Mouse (Mus musculus): Measurements from ENCODE around the gene Tmem117.

Tmem117 gene

DNA sequence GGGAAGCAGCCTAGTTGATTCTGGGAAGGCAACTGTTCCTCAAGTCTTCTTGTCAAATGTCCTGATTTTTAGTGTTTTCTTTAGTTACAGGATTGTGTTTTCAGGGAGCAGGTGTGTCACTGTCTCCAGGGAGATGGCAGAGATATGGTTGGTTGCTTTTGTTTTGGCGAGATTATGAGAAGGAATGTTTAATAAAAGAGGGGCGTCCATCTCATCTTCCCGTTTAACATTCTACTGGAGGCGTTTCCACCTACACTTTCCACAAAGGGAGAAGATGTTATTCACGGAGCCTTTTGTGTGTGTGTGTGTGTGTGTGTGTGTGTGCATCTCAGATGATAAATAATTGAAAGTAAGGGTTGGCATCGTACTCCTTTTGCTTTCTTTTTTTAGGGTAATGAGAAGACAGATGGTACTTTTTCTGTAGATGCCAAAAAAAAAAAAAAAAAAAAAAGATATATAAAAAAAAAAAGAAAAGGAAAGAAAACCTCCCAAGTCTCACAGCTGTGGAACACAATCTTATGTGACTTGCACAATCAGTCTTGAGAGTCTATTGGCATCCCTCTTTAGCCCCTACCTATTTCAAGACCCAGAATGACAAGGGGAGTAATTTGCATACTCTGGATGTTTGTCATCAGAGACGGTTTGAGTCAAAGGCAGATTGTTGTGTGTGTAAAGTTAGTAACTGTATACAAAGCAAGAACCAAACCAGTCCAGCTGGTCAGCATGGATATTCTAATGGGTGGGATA lies 142.0 kb downstream of the Tmem117 start:
- DNase-seq (ENCODE audit: low spot score): no peak

GRCm38 (mm10) chr15:94771691-94772090 lies 142.7 kb downstream of the Tmem117 start:
- no peak for DNase-seq (ENCODE audit: low spot score)

- DNase-seq (ENCODE audit: low spot score): no peak
Measured at GRCm38 (mm10) chr15:94776119-94777069, 147.4 kb downstream of the Tmem117 start.

GRCm38 (mm10) chr15:94781556-94781955 lies 152.5 kb downstream of the Tmem117 start:
- no peak for DNase-seq (ENCODE audit: low spot score)

DNA sequence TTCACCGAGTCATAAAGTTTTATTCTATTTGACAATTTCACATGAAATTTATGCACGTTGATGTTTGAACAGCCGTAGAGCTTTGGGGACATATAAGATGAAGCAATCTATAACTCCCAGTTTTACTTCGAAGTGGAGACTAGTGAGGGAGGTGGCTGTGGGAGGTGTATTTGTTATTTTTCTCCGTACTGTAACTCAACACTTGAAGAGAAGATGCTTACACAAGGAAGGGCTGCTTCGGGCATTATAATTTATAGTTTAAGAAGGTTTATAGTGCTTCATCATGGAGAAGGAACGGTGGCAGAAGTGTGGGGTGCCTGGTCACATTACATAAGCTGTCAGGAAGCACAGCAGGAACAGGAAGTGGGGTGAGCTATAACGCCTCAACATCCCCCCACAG lies 164.4 kb downstream of the Tmem117 start:
- no peak for DNase-seq (ENCODE audit: low spot score)

DNA sequence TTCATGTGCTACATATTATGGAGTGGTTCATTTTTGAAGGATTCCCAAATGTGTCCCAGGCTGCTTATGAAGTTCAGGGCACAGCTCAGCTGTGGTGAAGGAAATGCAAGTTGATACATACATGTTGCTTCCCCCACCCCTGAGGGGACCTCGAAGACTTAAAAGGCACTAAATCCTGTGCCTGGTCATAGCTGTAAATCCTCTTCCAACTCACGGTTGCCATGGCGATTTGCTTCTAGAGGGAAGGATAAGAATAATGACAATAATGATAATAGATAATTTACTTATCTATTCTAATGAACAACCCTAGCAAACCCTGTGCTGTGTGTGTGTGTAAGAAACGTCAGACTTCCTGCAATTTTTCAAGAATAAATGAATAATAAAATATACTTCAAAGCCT lies 166.5 kb downstream of the Tmem117 start:
- DNase-seq (ENCODE audit: low spot score): no peak

GRCm38 (mm10) chr15:94798236-94798635 lies 169.2 kb downstream of the Tmem117 start:
- no peak for DNase-seq (ENCODE audit: low spot score)

GRCm38 (mm10) chr15:94801462-94801861 lies 172.4 kb downstream of the Tmem117 start:
- no peak for DNase-seq (ENCODE audit: low spot score)

- DNase-seq (ENCODE audit: low spot score): no peak
Measured at GRCm38 (mm10) chr15:94802820-94803219, 173.8 kb downstream of the Tmem117 start.

GRCm38 (mm10) chr15:94803624-94804342 lies 174.8 kb downstream of the Tmem117 start:
- no peak for DNase-seq (ENCODE audit: low spot score)

DNA sequence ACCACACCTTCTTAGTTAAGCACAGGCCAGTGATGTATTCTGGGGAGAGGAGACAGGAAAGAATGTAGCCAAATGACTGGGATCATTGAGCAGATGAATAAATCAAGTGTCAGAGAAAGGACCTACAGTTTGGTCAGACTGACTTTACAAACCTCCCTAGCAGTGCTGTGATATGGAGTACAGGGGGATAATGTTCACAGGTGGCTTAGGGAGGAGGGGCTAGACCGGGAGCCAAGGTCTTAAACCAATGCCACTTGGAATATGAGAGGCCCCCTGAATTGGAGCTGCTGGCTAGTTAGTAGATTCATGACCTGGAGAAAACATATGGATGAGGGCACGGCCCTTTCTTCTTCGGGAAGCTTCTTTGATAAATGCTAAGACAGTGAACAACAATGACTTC lies 177.0 kb downstream of the Tmem117 start:
- no peak for DNase-seq (ENCODE audit: low spot score)

- DNase-seq (ENCODE audit: low spot score): no peak
Measured at GRCm38 (mm10) chr15:94811550-94811949, 182.5 kb downstream of the Tmem117 start.

- no peak for DNase-seq (ENCODE audit: low spot score)
Measured at GRCm38 (mm10) chr15:94814213-94815100, 185.4 kb downstream of the Tmem117 start.

DNA sequence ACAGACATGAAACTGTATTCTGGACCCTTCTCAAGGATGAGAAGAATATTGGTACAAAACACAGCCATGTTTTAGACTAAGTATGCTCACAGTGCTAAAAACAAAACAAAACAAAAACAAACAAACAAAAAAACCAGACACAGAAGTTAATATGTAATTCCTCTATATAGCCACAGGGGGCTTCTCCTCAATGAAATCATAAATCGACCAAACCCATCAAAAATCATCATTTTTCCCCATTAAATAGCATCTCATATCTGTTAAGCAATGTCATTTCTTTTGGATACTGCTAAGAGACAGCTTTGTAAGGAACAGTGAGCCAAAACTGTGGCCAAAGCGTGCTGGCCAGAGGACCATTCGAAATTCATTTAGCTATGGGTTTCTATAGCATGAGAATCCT lies 206.6 kb downstream of the Tmem117 start:
- DNase-seq (ENCODE audit: low spot score): no peak

DNA sequence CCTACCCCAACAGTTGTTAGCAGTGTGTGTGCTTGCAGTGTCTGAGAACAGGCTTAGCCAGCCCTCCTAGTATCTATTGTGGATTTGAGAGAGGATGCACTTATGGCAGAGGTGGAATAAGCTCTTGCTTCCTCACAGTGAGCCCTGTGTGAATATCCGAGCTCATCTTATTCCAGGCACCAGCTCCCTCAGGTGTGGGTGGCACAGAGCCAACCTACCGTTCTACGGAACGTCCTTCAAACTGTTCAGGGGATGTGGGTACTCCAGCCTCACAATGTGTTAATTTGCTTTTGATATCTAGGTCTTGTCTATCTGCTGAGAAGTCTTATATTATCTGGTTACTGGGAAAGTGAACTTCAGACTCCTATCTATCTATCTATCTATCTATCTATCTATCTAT lies 209.6 kb downstream of the Tmem117 start:
- DNase-seq (ENCODE audit: low spot score): no peak

GRCm38 (mm10) chr15:94847501-94847900 lies 218.5 kb downstream of the Tmem117 start:
- DNase-seq (ENCODE audit: low spot score): no peak

- no peak for DNase-seq (ENCODE audit: low spot score)
Measured at GRCm38 (mm10) chr15:94859641-94860040, 230.6 kb downstream of the Tmem117 start.

DNA sequence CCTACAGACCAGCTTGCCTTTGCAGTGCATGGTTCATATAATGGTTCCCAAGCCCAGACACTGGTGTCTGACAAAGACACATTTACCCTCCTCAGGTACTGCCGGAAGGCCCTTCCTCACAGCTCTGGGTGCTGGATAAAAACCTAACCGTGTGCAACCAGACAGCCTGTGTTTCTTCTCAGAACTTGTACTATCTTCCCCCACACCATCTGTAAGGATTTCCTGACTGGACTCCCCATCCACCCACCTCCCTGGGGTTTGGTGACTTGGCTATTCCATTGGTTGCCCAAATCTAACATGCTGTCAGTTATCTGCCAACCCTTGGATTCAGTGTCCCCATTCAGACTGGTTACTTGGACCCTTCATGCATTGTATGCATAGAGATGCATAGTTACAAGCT lies 232.1 kb downstream of the Tmem117 start:
- DNase-seq (ENCODE audit: low spot score): no peak

GRCm38 (mm10) chr15:94864134-94864533 lies 235.1 kb downstream of the Tmem117 start:
- no peak for DNase-seq (ENCODE audit: low spot score)

- DNase-seq (ENCODE audit: low spot score): no peak
Measured at GRCm38 (mm10) chr15:94868372-94868771, 239.3 kb downstream of the Tmem117 start.

DNA sequence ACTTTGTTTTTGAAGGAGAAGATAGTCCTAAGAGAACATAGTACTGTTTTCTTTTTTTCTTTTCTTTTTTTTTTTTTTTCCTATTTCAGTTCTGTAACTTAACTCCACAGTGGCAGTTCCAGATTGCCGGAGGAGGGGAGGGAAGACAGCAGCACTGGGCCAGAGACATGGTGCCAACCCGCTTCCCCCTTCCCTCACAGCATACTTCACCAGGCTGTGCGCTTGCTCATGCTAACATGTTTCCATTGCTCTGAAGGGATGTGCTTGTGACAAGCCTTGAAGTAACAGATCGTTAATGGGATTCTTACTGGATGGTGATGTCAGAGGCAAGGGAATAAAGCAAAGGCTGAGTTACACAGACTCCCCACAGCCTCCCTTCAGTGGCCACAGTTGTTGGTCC lies 256.0 kb downstream of the Tmem117 start:
- DNase-seq (ENCODE audit: low spot score): no peak
